Mouse (Mus musculus) adrenal gland, postnatal 0 days (tissue): ENCODE results near the gene Olfr74. TPM values are rescaled to one million over a fixed set of nuclear protein-coding genes. Genes with fewer than 3 reads are reported as not detected.

Experiments
- polyA plus RNA-seq: library from polyadenylated mRNA; unstranded; fragments of >200 nt; fragmentation: Nextera tagmentation; extraction: Ambion mirVana; gene quantifications from 2 replicates; pipeline ENCODE4 v1.2.1, GENCODE M21; 2015

Olfr74 gene
- polyA plus RNA-seq, result not detected in 2 replicates

DNA sequence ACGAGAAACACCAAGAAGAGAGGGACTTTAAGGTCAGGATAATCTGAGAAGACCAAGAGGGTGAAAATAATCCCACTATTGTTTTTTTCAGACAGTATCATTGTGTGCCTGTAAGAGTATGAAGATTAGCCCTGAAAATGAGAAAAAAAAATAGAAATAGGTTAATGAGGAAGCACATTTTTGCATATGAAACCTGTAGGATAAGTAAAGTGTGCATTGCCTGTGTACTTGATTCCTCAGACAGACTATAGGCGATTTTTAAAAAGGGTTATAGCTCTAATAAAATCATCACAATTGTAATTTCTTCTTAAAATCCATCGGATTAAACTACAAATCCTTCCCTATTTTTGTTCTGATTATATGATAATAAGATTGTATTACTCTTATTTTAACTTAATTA lies at the start of gene Olfr74:
Gene Olfr74, minus strand, starts transcription at position 101 of the 400 bp plus-strand sequence.

GRCm38 (mm10) chr2:88022474-88022873 lies 48.0 kb upstream of the Olfr74 start, which contains the start of gene Olfr1161:
Gene Olfr1161, plus strand, starts transcription at chr2:88022774.

GRCm38 (mm10) chr2:88007515-88008318 lies 33.3 kb upstream of the Olfr74 start, which contains the start of gene Olfr1160:
Gene Olfr1160, minus strand, starts transcription at chr2:88008268.

GRCm38 (mm10) chr2:87989813-87990212 lies 15.3 kb upstream of the Olfr74 start, which contains the start of gene Olfr1158:
Gene Olfr1158, plus strand, starts transcription at chr2:87990113.

DNA sequence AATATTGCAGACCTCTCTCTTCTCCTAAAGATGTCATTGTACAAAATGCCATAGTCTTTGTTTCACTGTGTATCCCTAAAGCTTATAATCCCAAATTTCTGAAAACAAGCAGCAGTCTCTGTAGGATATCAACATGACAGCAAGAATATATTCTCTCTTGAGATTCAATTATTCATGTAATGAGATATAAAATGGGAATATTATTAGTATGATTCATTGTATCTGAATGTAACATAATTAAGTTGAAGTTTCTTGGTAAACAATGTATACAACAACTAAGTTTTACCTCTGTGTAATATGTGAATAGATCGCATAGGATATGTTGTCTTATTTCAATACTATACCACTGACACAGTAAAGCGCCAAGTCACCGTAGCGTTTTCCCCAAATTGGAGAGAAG lies 6.3 kb downstream of the Olfr74 start, which contains the start of gene Olfr1157:
Gene Olfr1157, minus strand, starts transcription at position 101 of the 400 bp plus-strand sequence.

GRCm38 (mm10) chr2:87953000-87953399 lies 21.5 kb downstream of the Olfr74 start, which contains the start of gene Olfr1156:
Gene Olfr1156, minus strand, starts transcription at chr2:87953100.

DNA sequence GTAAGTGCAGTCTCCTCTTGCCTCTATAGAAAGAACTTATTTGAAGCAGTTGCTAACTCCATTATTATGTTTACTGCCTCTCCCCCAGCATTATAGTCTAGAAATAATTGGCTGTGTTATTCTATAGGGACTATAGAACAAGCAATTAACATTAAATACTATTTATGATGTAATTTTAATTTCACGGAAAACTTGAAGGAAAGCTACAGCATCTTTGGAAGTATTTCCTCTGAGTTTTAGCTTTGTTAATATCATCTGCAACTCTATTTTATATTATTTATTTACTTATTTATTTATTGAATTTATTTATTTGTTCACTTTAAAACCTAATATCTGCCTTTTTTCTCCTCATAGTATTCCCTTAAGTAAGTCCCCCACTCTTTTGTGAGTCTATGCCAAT lies 29.4 kb downstream of the Olfr74 start, which contains the start of gene Olfr1155:
Gene Olfr1155, minus strand, starts transcription at position 101 of the 400 bp plus-strand sequence.

Other genes with a start within 250 kb of the Olfr74 start
- gene Olfr1138, start 234.7 kb downstream of the Olfr74 start, polyA plus RNA-seq, result not detected in 2 replicates
- gene Olfr1140, start 230.9 kb downstream of the Olfr74 start, polyA plus RNA-seq, result not detected in 2 replicates
- gene Olfr1141, start 220.7 kb downstream of the Olfr74 start, polyA plus RNA-seq, result not detected in 2 replicates
- not detected in 2 replicates for gene Olfr152, start 195.2 kb downstream of the Olfr74 start, polyA plus RNA-seq
- gene Olfr1143, start 174.1 kb downstream of the Olfr74 start, polyA plus RNA-seq, result not detected in 2 replicates
- gene Olfr1145, start 164.8 kb downstream of the Olfr74 start, polyA plus RNA-seq, result not detected in 2 replicates
- gene Olfr1148, start 144.1 kb downstream of the Olfr74 start, polyA plus RNA-seq, result not detected in 2 replicates
- gene Olfr1150-ps1, start 130.7 kb downstream of the Olfr74 start, polyA plus RNA-seq, result not detected in 2 replicates
- not detected in 2 replicates for gene Olfr1151, start 118.8 kb downstream of the Olfr74 start, polyA plus RNA-seq
- gene Olfr1152, start 108.2 kb downstream of the Olfr74 start, polyA plus RNA-seq, result not detected in 2 replicates
- gene Olfr1153, start 79.7 kb downstream of the Olfr74 start, polyA plus RNA-seq, result not detected in 2 replicates
- gene Olfr1154, start 69.5 kb downstream of the Olfr74 start, polyA plus RNA-seq, result not detected in 2 replicates
- gene Olfr1155, start 29.5 kb downstream of the Olfr74 start, polyA plus RNA-seq, result not detected in 2 replicates
- gene Olfr1156, start 21.6 kb downstream of the Olfr74 start, polyA plus RNA-seq, result not detected in 2 replicates
- not detected in 2 replicates for gene Olfr1157, start 6.4 kb downstream of the Olfr74 start, polyA plus RNA-seq
- gene Olfr1158, start 15.4 kb upstream of the Olfr74 start, polyA plus RNA-seq, result not detected in 2 replicates
- not detected in 2 replicates for gene Olfr1160, start 33.6 kb upstream of the Olfr74 start, polyA plus RNA-seq
- not detected in 2 replicates for gene Olfr1161, start 48.1 kb upstream of the Olfr74 start, polyA plus RNA-seq
- 0.04 TPM in 1 of 2 replicates, not detected in the other for gene Olfr73, start 63.0 kb upstream of the Olfr74 start, polyA plus RNA-seq
- gene Olfr1162, start 76.5 kb upstream of the Olfr74 start, polyA plus RNA-seq, result not detected in 2 replicates
- not detected in 2 replicates for gene Olfr1163, start 97.2 kb upstream of the Olfr74 start, polyA plus RNA-seq
- gene Olfr1164, start 119.3 kb upstream of the Olfr74 start, polyA plus RNA-seq, result not detected in 2 replicates
- gene Olfr1166, start 153.6 kb upstream of the Olfr74 start, polyA plus RNA-seq, result not detected in 2 replicates
- gene Olfr1167, start 180.5 kb upstream of the Olfr74 start, polyA plus RNA-seq, result not detected in 2 replicates
- gene Olfr1168, start 207.2 kb upstream of the Olfr74 start, polyA plus RNA-seq, result not detected in 2 replicates